Mouse (Mus musculus): ENCODE measurements around the gene Nifk. TPM values are rescaled to one million over a fixed set of nuclear protein-coding genes. Genes with fewer than 3 reads are reported as not detected.

Nifk gene
- total RNA-seq (2021) = 41.6 and 45.8 TPM in 2 replicates
- long read RNA-seq, transcript Nifk-201 (7 exons, 1,889 nt) = major isoform, 32 of 41 reads
- long read RNA-seq, partial matches to known transcripts = 3 of 41 reads
- long read RNA-seq, other reads (novel, unspliced or antisense) = 6 of 41 reads

DNA sequence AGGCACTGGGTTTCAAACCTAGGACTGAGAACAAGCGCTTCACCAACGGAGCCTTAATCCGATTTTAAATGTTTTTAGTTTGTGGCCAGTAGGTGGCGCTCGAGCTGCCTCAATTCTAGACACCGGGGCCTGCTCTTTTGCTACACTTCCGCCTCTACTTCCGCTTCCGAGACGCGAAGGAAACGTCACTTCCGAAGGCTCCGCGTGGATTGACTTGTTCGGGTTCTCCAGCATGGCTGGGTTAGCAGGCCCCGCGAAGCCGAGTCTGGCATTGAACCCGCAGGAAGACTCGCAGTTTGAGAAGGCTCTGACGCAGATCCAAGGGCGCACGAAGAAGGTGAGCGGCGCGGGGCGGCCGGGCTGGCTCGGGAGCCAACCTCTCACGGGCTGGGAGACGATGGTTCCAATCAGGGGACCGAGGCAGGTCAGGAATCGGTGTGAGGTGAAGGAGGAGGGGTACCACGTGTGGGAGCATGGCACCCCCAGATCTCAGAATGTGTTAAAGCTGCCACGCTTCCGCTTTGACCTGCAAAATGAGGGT is at the start of gene Nifk:
Gene Nifk, plus strand, starts transcription at position 179 of the 541 bp plus-strand sequence.
- DNase-seq = peak; percentile 89

DNA sequence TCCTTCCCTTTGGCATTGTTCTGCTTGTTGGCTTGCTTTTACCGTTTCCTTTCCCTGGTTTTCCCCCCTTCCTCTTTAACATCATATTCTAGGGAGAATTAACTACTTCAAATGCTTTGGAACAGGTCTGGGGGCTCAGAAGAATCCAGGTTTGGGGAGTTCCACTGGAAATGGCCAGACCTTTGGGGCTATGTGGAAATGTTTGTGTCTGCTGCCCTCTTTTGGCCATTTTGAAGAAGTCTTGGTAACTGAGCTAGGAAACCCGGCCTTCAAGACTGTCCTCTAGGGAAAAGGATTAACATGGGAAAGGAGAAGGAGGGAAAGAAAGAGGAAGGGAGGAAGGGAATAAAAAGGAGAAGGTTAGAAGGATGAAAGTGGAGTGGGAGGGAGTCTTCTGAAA is 46.5 kb upstream of the Nifk start:
- no peak for DNase-seq

DNA sequence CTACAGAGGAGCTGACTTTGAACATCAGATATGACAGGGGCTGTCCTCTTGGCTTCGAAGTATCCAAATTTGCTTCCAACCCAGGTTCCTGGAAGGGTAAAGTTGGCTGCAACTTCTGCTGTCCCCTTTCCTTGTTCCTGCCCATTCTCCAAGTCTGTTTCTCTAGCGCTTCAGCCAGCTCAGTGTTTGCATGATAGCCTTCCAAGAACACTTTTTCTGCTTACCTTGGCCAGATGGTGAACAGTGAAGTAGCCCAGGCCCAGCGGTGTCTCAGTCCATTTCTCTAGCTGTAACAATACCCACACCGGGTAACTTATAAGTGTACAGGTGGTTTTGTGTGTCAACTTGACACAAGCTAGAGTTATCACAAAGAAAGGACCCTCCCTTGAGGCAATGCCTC is 29.3 kb upstream of the Nifk start:
- no peak for DNase-seq

DNA sequence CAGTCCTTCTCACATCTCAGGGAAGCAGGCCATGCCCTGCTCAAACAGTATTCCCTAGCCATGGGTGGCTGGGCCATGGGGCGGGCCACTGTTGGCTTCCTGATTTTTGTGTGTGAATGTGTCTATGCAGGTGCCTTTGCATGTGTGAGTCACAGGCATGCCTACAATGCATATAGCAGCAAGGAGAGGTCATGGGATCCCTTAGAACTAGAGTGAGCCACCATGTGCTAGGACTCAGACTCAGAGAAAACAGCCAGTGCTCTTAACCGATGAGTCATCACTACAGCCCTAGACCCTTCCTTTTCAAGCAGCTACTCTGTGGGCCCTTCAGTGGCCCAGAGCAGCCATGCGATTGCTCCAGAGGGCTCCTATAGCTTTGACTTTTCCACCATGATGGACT is 27.4 kb upstream of the Nifk start:
- no peak for DNase-seq

DNA sequence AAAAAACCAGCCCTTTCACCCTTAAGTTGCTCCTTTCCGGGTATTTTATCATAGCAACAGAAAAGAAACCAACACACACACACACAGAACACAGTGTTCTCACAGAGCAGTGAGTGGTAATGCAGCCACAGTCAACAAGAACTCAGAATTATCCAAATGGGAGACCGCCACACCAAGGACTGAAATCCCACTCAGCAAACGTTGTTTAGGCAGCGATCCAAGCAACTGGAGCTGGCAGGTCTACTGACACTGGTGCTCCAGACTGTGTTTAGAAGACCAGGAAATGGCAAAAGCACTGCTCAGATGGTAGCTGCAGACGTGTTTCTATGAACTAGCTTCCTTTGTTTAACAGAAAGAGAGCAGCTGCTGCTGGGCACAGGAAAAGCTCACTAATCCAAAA is 26.8 kb upstream of the Nifk start:
- no peak for DNase-seq

DNA sequence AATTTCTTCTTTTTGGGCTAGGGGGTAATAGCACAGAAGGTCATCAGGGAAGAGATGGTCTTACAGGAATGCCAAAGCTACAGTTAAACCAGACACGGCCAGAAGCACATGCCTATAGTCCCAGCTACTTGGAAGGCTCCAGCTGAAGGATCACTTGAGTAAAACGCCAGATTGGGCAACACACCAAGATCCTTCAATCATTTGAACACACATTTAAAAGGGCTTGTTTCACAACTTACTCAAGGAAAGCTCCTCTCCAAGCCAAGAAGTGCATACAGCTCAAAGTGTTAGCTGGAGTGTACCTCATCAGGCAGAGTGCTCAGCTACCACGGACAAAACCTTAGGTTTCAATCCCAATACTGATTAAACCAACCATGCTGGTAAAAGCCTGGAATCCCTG is 25.0 kb upstream of the Nifk start:
- DNase-seq = no peak

DNA sequence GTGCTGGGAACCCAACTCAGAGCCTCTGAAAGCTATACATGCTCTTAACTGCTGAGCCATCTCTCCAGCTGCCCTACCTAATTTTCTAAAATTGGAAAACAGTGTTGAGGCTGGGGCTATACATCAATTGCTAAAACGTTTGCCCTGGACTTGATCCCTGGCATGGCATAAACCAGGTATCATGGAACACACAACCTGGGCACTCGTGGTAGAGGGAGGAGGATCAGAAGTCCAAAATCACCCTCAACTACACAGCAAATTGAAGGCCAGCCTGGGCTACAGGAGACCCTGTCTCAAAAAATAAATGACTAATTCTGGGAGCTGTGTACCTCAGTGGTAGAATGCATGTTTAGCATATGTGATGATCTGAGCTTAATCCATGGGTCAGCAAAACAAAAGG is 23.9 kb upstream of the Nifk start:
- no peak for DNase-seq

DNA sequence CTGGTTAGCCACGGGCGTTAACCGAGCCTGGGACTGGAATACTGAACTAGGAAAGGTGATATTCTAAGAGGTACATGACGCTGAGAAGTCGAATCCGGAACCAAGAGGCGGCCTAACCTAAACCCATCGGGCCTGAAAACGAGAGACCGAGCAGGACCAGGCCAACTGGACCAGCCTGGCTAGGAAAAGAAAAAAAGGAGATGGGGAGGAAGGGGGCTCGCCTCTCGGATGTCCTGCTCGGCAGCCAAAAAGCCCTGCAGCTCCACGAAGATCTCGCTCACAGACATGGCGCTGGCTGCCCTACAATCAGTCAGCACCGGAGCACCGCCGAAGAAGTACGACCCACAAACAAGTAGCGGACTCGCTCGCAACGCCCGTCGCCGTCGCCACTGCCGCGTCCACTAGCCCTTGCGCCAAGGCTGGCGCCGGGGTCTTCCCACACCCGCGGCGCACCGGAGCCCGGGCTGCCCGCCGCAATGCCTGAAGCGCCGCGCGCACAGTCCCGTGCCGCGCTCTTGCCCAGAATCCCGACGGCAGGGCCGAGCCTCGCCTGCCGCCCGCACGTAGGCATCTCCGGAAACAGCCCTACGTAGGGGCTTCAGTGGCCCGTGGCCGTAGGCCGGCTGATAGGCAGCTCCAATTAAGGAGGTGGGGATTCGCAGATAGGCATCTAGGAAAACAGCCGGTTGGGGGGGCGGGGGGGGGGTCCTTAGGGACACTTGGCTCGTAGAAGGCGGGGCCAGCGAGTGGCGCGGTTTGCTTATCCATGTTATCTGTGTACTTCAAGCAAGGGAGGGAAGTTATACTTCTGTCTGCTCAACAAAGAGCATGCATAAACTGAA is 10.6 kb upstream of the Nifk start:
- DNase-seq = peak; percentile 87

DNA sequence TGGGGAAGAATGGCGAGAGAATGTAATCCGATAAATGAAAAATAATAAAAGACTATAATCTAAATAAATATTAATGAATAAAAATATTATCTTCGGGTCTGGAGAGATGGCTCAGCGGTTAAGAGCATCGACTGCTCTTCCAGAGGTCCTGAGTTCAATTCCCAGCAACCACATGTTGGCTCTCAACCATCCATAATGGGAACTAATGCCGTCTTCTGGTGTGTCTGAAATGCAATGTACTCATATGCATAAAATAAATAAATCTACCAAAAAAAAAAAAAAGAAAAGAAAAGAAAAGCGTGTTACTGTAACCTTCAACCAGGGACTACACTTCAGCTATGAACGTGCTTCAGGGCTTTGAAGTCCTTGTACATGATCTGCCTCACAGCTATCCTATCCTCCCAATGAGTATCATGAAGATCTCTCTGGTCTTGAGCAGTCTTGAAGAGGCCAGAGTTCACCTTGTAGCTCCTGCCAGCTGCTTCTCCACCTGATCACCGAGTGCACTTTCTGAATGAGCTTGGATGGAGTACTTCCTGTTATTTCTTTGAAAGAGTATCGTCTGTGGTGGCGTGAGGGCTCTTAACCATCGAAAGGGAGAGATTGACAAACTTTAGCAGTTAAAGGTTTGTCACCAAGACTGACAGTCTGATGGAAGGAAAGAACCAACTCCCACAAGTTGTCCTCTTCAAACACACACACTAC is 9.9 kb upstream of the Nifk start, which contains the start of gene Tsn:
Gene Tsn, minus strand, starts transcription at position 118 of the 705 bp plus-strand sequence.
- no peak for DNase-seq

DNA sequence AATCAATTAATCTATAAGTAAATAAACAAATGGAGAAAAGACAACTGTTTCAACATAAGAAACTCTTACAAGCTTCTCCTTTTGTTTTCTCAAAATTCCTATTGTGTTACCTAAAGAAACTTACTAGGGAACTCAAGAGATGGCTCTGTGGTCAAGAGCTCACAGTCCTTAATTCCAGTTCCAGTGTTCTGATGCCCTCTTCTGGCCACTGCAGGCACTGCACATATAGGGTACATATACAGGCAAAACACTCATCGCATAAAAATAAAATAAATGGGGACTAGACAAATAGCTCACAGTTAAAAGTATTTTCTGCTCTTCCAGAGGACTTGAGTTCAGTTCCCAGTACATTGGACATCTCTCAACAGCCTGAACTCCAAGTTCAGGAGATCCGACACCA is 943 bp upstream of the Nifk start:
- DNase-seq = no peak

DNA sequence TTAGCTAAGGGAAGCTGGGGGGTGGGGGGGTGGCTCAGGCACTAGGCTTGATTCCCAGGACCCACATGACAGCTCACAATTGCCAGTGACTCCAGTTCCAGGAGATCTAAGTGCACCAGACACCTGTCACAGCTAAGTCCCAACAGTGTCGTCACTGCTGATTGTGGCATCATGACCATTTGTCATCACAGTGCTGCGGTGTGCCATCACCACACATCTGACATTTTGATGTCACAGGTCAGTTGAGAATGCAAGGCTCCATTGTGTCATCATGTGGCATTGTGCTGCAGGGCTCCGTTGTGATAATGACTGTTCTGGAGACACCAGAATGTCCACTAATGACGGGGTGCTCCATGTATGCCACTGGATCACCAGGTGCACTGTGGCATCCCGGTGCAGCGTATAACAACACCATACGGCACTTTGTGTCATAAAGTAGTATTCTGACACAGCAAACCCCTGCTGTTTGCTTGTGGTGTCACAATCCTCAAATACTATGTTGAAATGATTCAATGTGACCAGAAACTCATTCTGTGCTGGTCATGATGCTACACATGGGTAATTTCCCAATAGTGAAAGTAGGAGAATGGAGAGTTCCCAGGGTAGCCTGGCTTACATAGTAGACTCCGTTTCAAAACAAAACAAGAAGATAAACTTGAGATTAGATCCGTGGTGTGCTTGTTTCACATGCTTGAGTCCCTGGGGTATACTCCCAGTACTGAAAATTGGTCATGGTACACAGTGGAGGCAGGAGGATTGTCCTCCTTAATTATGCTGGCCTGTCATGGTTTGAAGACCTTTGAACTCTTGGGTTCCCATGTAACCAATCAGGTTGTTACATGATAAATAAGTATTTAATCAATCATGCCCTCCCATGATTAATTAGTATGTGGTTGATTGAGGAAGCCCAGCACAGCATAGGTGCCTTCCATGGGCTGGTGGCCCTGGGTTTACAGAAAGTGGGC is 13.4 kb downstream of the Nifk start:
- no peak for DNase-seq

DNA sequence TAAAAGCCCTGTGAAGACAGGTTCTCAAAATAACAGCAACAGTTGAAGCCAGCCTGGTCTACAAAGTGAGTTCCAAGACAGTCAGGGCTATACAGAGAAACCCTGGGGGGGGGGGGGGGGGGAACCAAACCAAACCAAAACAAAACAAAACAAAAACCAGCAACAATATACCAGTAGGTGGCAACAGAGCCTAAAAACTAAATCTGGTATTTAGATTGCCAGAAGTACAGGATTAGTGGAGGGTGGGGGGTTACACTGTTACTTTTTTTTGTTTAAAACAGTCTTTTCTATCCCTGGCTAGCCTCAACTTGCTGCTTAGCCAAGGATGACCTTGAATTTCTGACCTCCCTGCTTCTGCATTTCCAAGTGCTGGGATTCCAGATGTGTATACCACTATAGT is 14.2 kb downstream of the Nifk start:
- DNase-seq = no peak

DNA sequence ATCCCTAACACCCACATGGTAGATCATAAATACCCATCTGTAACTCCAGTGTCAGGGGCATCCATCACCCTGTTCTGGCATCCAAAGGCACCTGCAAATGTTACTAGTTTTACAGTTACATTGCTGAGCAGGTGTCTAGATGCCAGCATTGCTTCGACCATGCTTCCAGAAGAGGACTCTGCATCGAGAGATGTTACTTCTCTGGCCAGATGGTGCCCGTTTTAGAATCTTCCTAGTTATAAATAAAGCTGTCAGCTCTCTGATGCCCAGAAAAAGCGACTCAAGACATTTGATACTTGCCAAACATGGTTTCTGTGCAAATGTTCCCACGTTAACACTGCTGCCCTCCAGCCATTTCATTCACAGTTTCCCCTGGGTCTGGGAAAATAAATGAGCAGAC is 16.3 kb downstream of the Nifk start:
- DNase-seq = no peak

DNA sequence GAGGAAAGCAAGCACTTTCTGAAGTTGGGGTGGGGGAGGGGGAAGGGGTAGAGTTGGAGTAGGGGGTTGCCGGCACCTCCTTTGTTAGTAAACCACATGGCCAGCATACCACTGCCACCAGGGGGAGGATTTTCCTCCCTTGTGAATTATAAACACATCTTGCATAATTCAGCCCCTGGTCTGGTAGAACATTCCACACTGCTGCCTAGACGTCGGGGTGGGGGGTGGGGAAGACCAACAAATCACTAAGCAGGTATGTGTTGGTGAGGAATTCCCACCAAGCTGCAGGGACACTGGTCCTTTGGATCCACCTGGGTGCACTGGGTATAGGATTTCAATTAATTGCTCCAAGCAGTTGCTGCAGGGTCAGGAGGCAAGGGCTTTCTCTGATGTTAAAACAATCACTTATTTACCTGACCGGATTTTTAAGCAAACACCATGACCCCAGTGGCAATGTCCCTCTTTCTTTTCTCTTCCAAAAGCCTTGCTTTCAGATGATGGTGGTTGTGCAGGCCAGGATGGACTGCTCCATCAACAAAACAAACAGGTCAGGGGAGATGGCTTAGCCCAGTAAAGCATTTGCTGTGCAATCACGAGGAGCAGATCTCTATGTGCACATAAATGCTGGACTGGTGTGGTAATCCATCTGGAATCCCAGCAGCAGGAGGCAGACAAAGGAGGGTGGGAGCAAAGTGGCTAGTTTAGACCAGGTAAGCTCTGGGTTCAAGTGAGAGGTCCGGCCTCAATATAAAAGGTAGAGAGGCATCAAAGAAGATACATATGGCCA is 22.2 kb downstream of the Nifk start:
- no peak for DNase-seq

DNA sequence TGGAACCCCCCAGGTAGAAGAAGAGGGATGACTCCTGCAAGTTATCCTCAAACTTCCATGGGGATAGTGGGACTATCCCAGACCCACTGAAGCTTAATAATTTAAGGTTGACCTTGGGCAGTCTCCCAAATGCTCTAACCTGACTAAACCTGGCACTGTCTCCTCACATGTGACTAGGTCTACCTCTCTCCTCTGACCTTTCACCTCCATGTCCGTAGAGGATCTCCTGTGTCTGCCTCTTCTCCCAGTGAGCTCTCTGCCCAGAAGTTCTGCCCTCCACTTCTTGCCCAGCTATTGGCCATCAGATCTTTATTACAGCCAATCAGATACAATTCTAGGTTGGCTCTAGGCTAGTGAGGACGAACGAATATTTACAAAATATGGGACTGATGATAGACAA is 28.3 kb downstream of the Nifk start:
- DNase-seq = no peak

DNA sequence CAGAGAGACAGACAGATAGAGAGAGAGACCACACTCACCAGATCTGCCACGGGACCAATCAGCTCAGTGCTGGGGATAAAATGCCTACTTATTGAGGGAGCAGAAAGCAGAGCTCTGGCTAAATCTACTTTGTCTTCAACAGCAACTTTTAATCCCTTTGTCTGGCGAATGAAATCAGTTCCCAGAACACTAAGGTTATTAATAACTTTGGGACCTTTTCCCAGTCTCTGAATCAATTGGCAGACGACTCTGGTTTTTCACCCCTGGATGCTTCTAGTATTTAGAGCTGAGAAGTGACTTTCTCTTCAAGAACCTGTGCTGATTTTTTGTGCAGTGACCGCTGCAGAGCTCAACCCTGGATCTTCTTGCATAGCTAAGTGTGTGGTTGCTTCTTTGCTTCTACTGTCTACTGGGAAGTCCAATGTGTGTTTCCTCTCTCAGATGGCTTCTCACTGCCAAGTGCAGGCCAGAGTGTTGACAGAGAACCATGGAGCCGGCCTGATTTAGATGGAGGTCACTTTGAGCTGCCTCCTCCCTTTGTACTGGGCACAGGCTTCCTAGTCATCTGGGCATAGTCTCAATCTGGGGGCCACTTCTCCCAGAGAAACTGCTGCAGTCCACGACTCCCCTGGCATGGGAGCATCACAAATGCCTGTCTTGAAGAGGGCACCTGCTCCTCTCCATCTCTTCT is 37.6 kb downstream of the Nifk start:
- DNase-seq = no peak

DNA sequence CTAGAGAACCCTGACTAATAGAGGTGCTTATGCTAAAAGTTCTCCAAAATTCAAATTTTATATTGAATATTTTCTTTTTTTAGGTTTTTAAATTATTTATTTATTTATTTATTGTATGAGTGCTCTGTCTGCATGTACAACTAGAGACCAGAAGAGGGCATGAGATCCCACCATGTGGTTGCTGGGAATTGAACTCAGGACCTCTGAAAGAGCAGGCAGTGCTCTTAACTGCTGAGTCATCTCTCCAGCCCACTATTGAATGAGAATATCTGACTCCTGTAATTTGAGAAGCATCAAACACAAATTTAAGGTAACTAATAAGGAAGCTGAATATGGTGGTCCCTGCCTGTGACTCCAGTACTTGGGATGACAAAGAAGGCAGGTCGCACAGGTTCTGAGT is 46.3 kb downstream of the Nifk start:
- DNase-seq = no peak

DNA sequence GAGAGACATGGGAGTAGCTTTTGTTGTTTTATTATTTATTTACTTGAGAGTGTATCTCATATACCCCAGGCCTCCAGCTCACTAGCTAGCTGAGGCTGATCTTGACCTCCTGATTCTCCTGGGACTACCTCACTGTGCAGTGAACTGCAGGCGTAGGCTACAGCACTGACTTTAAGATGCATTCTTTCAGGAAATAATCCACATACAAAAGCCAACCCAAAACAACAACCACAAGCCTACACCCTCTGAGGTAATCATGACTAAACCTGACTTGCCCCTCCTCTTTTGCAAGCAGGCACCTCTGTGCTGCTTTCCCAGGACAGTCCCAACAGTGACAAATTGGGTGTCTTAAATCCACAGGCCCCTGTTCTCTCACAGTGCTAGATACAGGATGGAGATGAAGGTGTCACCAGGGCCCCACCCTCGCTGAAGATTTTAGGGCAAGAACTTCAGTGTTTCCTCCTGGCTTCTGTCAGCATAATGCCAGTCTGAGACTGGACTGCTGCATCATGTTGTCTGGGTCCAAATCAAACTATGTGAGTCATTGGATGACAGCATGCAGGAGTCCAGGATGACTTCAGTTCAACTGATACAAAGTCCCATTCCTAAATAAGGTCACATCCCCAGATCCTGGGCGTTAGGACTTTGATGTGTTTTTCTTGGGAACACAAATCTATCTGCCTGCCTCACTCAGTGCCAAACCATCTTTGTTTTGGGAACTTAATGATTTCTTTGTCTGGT is 47.3 kb downstream of the Nifk start:
- no peak for DNase-seq

DNA sequence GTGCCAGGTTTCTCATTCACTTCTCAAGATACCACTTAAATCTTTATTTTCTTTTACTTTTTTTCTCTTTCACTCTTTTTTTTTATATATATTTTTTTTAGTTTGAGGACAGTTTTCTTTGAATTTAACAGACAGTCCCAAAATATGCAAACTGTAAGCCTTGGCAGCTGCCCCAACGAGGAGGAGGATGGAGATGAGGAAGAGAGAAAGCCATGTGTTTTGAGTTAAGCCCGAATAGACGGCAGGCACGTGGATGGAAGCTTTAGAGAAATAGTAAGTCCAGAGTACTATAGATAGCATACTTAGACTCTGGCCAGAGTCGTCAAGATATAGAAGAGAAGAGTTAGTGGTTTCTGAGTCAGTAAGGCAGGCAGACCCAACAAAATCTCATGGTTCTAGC is 56.1 kb downstream of the Nifk start:
- no peak for DNase-seq
